Mouse (Mus musculus): ENCODE measurements around the gene Sox2. TPM values are rescaled to one million over a fixed set of nuclear protein-coding genes. Genes with fewer than 3 reads are reported as not detected.

Sox2 gene
- total and polyA plus RNA-seq, 2 experiments from 2014 or later: not detected

DNA sequence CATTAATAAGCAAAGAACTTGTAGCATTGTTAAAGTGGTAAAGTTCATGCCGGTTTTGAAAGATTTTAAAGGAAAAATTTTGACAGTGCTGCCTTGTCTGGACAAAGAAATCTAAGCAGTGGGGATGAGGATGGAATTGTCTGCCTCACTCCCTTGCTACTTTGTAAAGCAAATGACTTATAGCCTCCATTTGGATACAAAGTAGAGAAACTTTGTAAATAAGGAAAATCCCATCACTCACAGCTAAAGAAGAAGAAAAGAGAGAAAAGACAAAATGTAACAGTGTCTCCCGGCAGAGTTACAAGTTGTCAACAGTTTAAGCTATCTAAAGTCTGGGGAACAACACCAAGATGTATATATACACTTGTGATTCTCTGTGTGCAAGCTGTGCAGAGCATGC is 29.2 kb downstream of the Sox2 start:
- no peak overlapping the region for H3K9ac ChIP-seq (replicated peaks; ENCODE audit: low read depth, low read length)
- no peak overlapping the region for H3K4me3 ChIP-seq (ENCODE audit: low read depth, low read length)
- no peak overlapping the region for H3K27ac ChIP-seq (ENCODE audit: low read depth)
- no peak for DNase-seq (ENCODE audit: low spot score)
- no peaks in the 10 kb centered on the region for H3K36me3 ChIP-seq (replicated peaks; ENCODE audit: control insufficient read depth, insufficient read depth, low read length)
- no peaks in the 10 kb centered on the region for H3K27me3 ChIP-seq (ENCODE audit: control insufficient read depth, insufficient read depth, low read length)
- H3K4me2 ChIP-seq (ENCODE audit: low read depth, low read length): no peak overlapping the region
- ATAC-seq (ENCODE audit: insufficient read depth, low read depth): no peak
- TF ChIP-seq EP300 (IDR thresholded peaks at IDR 0.05; ENCODE audit: low read depth): no peak
- no peak for TF ChIP-seq CTCF (IDR thresholded peaks at IDR 0.05; ENCODE audit: low read depth)
- WGBS: 51% methylated on average over 2 of the region's 2 CpGs
- no peaks in the 10 kb centered on the region for H3K4me1 ChIP-seq (ENCODE audit: control insufficient read depth, insufficient read depth)
- H3K9me3 ChIP-seq (replicated peaks; ENCODE audit: control insufficient read depth, low read length): no peaks in the 10 kb centered on the region

- no peak for TF ChIP-seq EP300 (IDR thresholded peaks at IDR 0.05; ENCODE audit: low read depth)
- H3K27me3 ChIP-seq (ENCODE audit: control insufficient read depth, insufficient read depth, low read length): no peaks in the 10 kb centered on the region
- DNase-seq (ENCODE audit: low spot score) (no peak), ATAC-seq (ENCODE audit: insufficient read depth, low read depth) (no peak)
- 42% methylated on average over 3 of the region's 3 CpGs for WGBS
- no peak overlapping the region for H3K27ac ChIP-seq (ENCODE audit: low read depth)
- no peaks in the 10 kb centered on the region for H3K4me1 ChIP-seq (ENCODE audit: control insufficient read depth, insufficient read depth)
- H3K9ac ChIP-seq (replicated peaks; ENCODE audit: low read depth, low read length): no peak overlapping the region
- H3K36me3 ChIP-seq (replicated peaks; ENCODE audit: control insufficient read depth, insufficient read depth, low read length): no peaks in the 10 kb centered on the region
- no peaks in the 10 kb centered on the region for H3K9me3 ChIP-seq (replicated peaks; ENCODE audit: control insufficient read depth, low read length)
- H3K4me2 ChIP-seq (ENCODE audit: low read depth, low read length): no peak overlapping the region
- H3K4me3 ChIP-seq (ENCODE audit: low read depth, low read length): no peak overlapping the region
Measured at GRCm38 (mm10) chr3:34679921-34680320, 29.7 kb downstream of the Sox2 start.

- ATAC-seq (ENCODE audit: insufficient read depth, low read depth) (no peak), DNase-seq (ENCODE audit: low spot score) (no peak)
- 81% methylated on average over 6 of the region's 6 CpGs for WGBS
- Histone ChIP-seq H3K4me2 (ENCODE audit: low read depth, low read length) (no peak overlapping the region), H3K27ac (ENCODE audit: low read depth) (no peak overlapping the region), H3K27me3 (ENCODE audit: control insufficient read depth, insufficient read depth, low read length) (no peaks in the 10 kb centered on the region), H3K9ac (replicated peaks; ENCODE audit: low read depth, low read length) (no peak overlapping the region), H3K4me1 (ENCODE audit: control insufficient read depth, insufficient read depth) (peaks cover 9% of the 10 kb centered on the region; the same call in 1 of the 2 replicates), H3K4me3 (ENCODE audit: low read depth, low read length) (no peak overlapping the region), H3K36me3 (replicated peaks; ENCODE audit: control insufficient read depth, insufficient read depth, low read length) (no peaks in the 10 kb centered on the region), H3K9me3 (replicated peaks; ENCODE audit: control insufficient read depth, low read length) (no peaks in the 10 kb centered on the region)
- TF ChIP-seq EP300 (IDR thresholded peaks at IDR 0.05; ENCODE audit: low read depth): no peak
- no peak for TF ChIP-seq CTCF (IDR thresholded peaks at IDR 0.05; ENCODE audit: low read depth)
Measured at GRCm38 (mm10) chr3:34688072-34688471, 37.9 kb downstream of the Sox2 start.

- peak overlapping the region; percentile 37 for H3K4me3 ChIP-seq (ENCODE audit: low read depth, low read length)
- peak; percentile 49; the same call in 1 of the 2 replicates for ATAC-seq (ENCODE audit: insufficient read depth, low read depth)
- H3K27me3 ChIP-seq (ENCODE audit: control insufficient read depth, insufficient read depth, low read length): no peaks in the 10 kb centered on the region
- peaks cover 9% of the 10 kb centered on the region; the same call in 1 of the 2 replicates for H3K4me1 ChIP-seq (ENCODE audit: control insufficient read depth, insufficient read depth)
- H3K36me3 ChIP-seq (replicated peaks; ENCODE audit: control insufficient read depth, insufficient read depth, low read length): no peaks in the 10 kb centered on the region
- TF ChIP-seq EP300 (IDR thresholded peaks at IDR 0.05; ENCODE audit: low read depth) (no peak), CTCF (IDR thresholded peaks at IDR 0.05; ENCODE audit: low read depth) (no peak)
- DNase-seq (ENCODE audit: low spot score): peak; percentile 28
- peak overlapping the region; percentile 75 for H3K4me2 ChIP-seq (ENCODE audit: low read depth, low read length)
- H3K9ac ChIP-seq (replicated peaks; ENCODE audit: low read depth, low read length): peak overlapping the region; percentile 37; the same call in 1 of the 2 replicates
- H3K27ac ChIP-seq (ENCODE audit: low read depth): no peak overlapping the region
- H3K9me3 ChIP-seq (replicated peaks; ENCODE audit: control insufficient read depth, low read length): no peaks in the 10 kb centered on the region
- 8% methylated on average over 20 of the region's 20 CpGs for WGBS
Measured at GRCm38 (mm10) chr3:34691703-34692393, 41.6 kb downstream of the Sox2 start.

GRCm38 (mm10) chr3:34692394-34692745 is 42.2 kb downstream of the Sox2 start:
- Histone ChIP-seq H3K36me3 (replicated peaks; ENCODE audit: control insufficient read depth, insufficient read depth, low read length) (no peaks in the 10 kb centered on the region), H3K9me3 (replicated peaks; ENCODE audit: control insufficient read depth, low read length) (no peaks in the 10 kb centered on the region), H3K27me3 (ENCODE audit: control insufficient read depth, insufficient read depth, low read length) (no peaks in the 10 kb centered on the region), H3K4me1 (ENCODE audit: control insufficient read depth, insufficient read depth) (peaks cover 9% of the 10 kb centered on the region; the same call in 1 of the 2 replicates), H3K27ac (ENCODE audit: low read depth) (no peak overlapping the region), H3K4me2 (ENCODE audit: low read depth, low read length) (peak overlapping the region; percentile 75), H3K4me3 (ENCODE audit: low read depth, low read length) (peak overlapping the region; percentile 37), H3K9ac (replicated peaks; ENCODE audit: low read depth, low read length) (peak overlapping the region; percentile 37; the same call in 1 of the 2 replicates)
- no peak for TF ChIP-seq CTCF (IDR thresholded peaks at IDR 0.05; ENCODE audit: low read depth)
- ATAC-seq (ENCODE audit: insufficient read depth, low read depth): no peak
- WGBS: 19% methylated on average over 15 of the region's 15 CpGs
- DNase-seq (ENCODE audit: low spot score): no peak

MicroRNAs within 50 kb of the gene (microRNA counts, 519-probe panel; counts per million panel counts)
- microRNA mmu-miR-1897-3p: not detected

Small RNA genes within 50 kb of the gene (microRNA-seq; reads per million reads assigned to microRNA genes)
- not detected for gene Mir1897
